Mouse (Mus musculus) liver, embryonic 15.5 days (tissue): Measurements from ENCODE around the gene Lrrc47. TPM values are rescaled to one million over a fixed set of nuclear protein-coding genes. Genes with fewer than 3 reads are reported as not detected.

Experiments used
- ATAC-seq: fragments of 200-750 bp; cut with Nextera tagmentation; 2 replicates; pipeline ENCODE4 v1.8.0; 2017; ENCODE audit warnings: moderate number of reproducible peaks, mild to moderate bottlenecking, moderate library complexity; ENCODE audit not compliant: insufficient read depth
- H3K27ac ChIP-seq: fragments of 300-500 bp; sonication (generic); replicated peaks from 2 replicates; pipeline ENCODE4 v1.5.1; 2015; ENCODE audit warnings: mild to moderate bottlenecking, inconsistent platforms
- H3K27me3 ChIP-seq: fragments of 300-500 bp; sonication (generic); 2 replicates; pipeline ENCODE4 v1.6.1; 2015; ENCODE audit warnings: mild to moderate bottlenecking, inconsistent platforms
- H3K36me3 ChIP-seq: fragments of 300-500 bp; sonication (generic); replicated peaks from 2 replicates; pipeline ENCODE4 v1.6.1; 2015; ENCODE audit warnings: moderate library complexity, mild to moderate bottlenecking, inconsistent platforms
- H3K4me1 ChIP-seq: fragments of 300-500 bp; sonication (generic); replicated peaks from 2 replicates; pipeline ENCODE4 v1.6.1; 2015; ENCODE audit warnings: inconsistent platforms
- H3K4me2 ChIP-seq: fragments of 300-500 bp; sonication (generic); 2 replicates; pipeline ENCODE4 v1.6.1; 2015; ENCODE audit warnings: moderate library complexity, mild to moderate bottlenecking, inconsistent platforms
- H3K4me3 ChIP-seq: fragments of 300-500 bp; sonication (generic); replicated peaks from 2 replicates; pipeline ENCODE4 v1.5.1; 2015; ENCODE audit warnings: mild to moderate bottlenecking, inconsistent platforms
- H3K9ac ChIP-seq: fragments of 300-500 bp; sonication (generic); 2 replicates; pipeline ENCODE4 v1.6.1; 2015; ENCODE audit warnings: moderate library complexity, mild to moderate bottlenecking, inconsistent platforms
- H3K9me3 ChIP-seq: fragments of 300-500 bp; sonication (generic); replicated peaks from 2 replicates; pipeline ENCODE4 v1.6.1; 2016; ENCODE audit warnings: inconsistent platforms
- WGBS: fragments of 180-500 bp; shearing (Covaris S2); methylation state at CpG from one replicate; pipeline ENCODE4 v1.1.7; 2015; ENCODE audit warnings: mixed read lengths; ENCODE audit not compliant: insufficient replicate concordance; 5-methylcytosine and 5-hydroxymethylcytosine counted together
- polyA plus RNA-seq: library from polyadenylated mRNA; unstranded; fragments of >200 nt; fragmentation: Nextera tagmentation; extraction: Ambion mirVana; gene quantifications from 2 replicates; pipeline ENCODE4 v1.2.1, GENCODE M21; 2015

The Lrrc47 gene
- polyA plus RNA-seq, 1 experiment from 2014 or later: 16.8 TPM

DNA sequence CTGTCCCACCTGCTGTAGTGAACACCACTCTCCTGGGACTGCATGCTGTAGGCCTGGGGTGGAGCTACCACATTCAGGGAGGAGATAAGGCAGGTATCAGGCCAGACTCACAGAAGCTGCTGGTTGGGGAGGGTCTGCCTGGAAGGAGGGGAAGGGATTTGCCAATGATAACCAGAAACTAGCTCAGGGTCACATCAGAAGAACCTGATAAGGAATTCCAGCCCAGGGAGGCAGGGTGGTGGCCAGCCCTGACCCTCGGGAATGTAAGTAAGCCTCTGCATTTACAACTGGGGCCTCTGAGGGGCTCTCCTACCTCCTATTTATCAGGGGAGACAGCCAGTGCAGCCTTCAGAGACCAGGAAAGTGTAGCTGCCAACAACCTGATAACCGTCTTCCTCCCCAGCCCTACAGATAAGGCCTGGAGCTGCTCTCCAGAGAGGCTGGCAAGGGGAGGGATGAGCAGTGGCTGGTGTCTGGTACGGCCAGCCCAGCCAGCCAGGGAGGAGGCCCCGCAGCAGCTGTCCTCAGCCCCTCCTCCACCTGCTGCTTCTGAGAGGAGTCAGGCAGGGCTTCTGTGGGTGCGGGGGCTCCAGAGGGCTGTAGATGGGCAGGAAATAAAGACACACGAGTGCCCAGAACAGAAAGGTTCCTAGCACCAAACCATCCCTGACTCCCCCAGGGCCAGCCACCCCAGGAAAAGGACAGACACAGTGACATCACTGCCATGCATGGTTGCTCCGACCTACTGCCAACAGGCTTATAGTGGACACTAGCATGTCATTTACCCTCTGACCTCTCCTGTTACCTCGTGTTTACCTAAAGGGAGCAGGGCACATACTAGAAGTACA is 12.4 kb downstream of the Lrrc47 start:
- H3K4me3 ChIP-seq: peak overlapping the region; percentile 84
- 5% methylated on average over 8 of the region's 8 CpGs for WGBS

DNA sequence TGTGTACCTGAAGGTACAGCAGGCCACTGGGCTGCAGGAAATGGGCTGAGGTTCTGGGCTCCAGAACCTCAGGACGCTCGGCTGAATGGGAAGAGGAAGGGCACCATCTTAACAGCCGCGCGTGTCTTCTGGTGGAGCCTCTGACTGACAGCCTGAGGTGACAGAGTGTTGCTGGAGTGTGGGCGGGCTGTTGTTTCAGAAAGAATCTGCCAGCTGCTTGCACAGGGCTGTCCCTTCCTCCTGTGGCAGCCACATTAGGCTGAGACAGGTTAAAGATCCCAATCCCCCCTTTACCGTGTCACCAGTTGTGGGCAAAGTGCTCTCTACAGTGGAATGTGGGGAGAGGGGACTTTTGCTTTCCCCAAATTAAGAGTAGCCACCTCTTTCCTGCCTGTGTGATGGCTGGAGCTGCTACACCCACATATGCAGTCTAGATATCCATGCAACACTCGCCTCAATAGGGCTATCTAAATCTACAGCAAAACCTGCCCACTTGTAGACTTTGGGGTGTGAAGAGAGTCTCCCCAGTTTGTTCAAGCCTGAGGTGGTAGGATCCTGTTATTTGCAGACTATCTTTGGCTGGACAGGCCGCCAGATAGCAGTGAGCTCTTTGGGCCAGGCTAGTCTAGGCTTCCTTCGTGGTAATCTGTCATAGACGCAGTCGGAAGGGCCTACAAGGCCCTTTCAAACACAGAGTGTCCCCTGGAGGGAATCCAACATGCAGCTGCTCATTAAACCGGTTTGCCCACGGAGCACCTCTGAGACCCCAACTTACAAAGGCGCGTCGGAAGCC is 13.4 kb downstream of the Lrrc47 start:
- Histone ChIP-seq H3K36me3 (peaks cover 37% of the 10 kb centered on the region), H3K9me3 (no peaks in the 10 kb centered on the region), H3K27ac (peak overlapping the region; percentile 94), H3K9ac (peak overlapping the region; percentile 92), H3K27me3 (no peaks in the 10 kb centered on the region), H3K4me2 (peak overlapping the region; percentile 93), H3K4me1 (peaks cover 82% of the 10 kb centered on the region), H3K4me3 (peak overlapping the region; percentile 84)
- ATAC-seq: no peak
- WGBS: 8% methylated on average over 17 of the region's 17 CpGs

More for the DNA sequence above, 12.4 kb downstream of the Lrrc47 start:
- H3K27ac ChIP-seq: peak overlapping the region; percentile 94
- H3K4me1 ChIP-seq: peaks cover 83% of the 10 kb centered on the region
- no peaks in the 10 kb centered on the region for H3K27me3 ChIP-seq
- H3K9me3 ChIP-seq: no peaks in the 10 kb centered on the region
- peak; percentile 85 for ATAC-seq
- peak overlapping the region; percentile 92 for H3K9ac ChIP-seq
- H3K4me2 ChIP-seq: peak overlapping the region; percentile 93
- peaks cover 46% of the 10 kb centered on the region for H3K36me3 ChIP-seq

- H3K27ac ChIP-seq: peak within 1 kb of the TSS; percentile 94
- WGBS: 1% methylated on average over 33 of the region's 33 CpGs
- H3K9me3 ChIP-seq: no peaks in the 10 kb centered on the region
- ATAC-seq: peak; percentile 53
- H3K27me3 ChIP-seq: no peaks in the 10 kb centered on the region
- H3K4me1 ChIP-seq: peaks cover 76% of the 10 kb centered on the region
- peak within 1 kb of the TSS; percentile 84 for H3K4me3 ChIP-seq
- H3K4me2 ChIP-seq: peak within 1 kb of the TSS; percentile 93
- H3K9ac ChIP-seq: peak within 1 kb of the TSS; percentile 92
- peaks cover 27% of the 10 kb centered on the region for H3K36me3 ChIP-seq
These were observed 14.3 kb downstream of the Lrrc47 start, which contains the start of gene Smim1 for GRCm38 (mm10) chr4:154025641-154026440. Smim1 (minus strand) TSS chr4:154026230.

GRCm38 (mm10) chr4:154026441-154026761 is 14.9 kb downstream of the Lrrc47 start:
- H3K36me3 ChIP-seq: peaks cover 22% of the 10 kb centered on the region
- H3K4me1 ChIP-seq: peaks cover 70% of the 10 kb centered on the region
- 13% methylated on average over 2 of the region's 2 CpGs for WGBS
- H3K9ac ChIP-seq: peak overlapping the region; percentile 92
- no peaks in the 10 kb centered on the region for H3K9me3 ChIP-seq
- H3K27ac ChIP-seq: peak overlapping the region; percentile 94
- peak overlapping the region; percentile 93 for H3K4me2 ChIP-seq
- H3K4me3 ChIP-seq: peak overlapping the region; percentile 84
- no peaks in the 10 kb centered on the region for H3K27me3 ChIP-seq
- no peak for ATAC-seq

GRCm38 (mm10) chr4:154028066-154028465 is 16.5 kb downstream of the Lrrc47 start:
- Histone ChIP-seq H3K36me3 (peaks cover 11% of the 10 kb centered on the region), H3K9ac (no peak overlapping the region), H3K27ac (0 out of 2 replicates have a peak overlapping the region, but pooled peaks have one; percentile 94), H3K27me3 (no peaks in the 10 kb centered on the region), H3K9me3 (no peaks in the 10 kb centered on the region), H3K4me3 (peak overlapping the region; percentile 84; the same call in 1 of the 2 replicates), H3K4me2 (peak overlapping the region; percentile 93), H3K4me1 (peaks cover 61% of the 10 kb centered on the region)
- no peak for ATAC-seq
- 84% methylated on average over 7 of the region's 7 CpGs for WGBS

GRCm38 (mm10) chr4:154028646-154029045 is 17.1 kb downstream of the Lrrc47 start:
- no peak for ATAC-seq
- Histone ChIP-seq H3K4me1 (peaks cover 61% of the 10 kb centered on the region), H3K36me3 (0 out of 2 replicates have a peak, but pooled peaks cover 6% of the 10 kb centered on the region), H3K27me3 (no peaks in the 10 kb centered on the region), H3K4me2 (no peak overlapping the region), H3K27ac (no peak overlapping the region), H3K4me3 (no peak overlapping the region), H3K9me3 (no peaks in the 10 kb centered on the region), H3K9ac (no peak overlapping the region)

GRCm38 (mm10) chr4:154037123-154037522 is 25.6 kb downstream of the Lrrc47 start:
- Histone ChIP-seq H3K4me2 (no peak overlapping the region), H3K36me3 (no peaks in the 10 kb centered on the region), H3K9me3 (no peaks in the 10 kb centered on the region), H3K27ac (no peak overlapping the region), H3K4me1 (peaks cover 16% of the 10 kb centered on the region), H3K27me3 (peaks cover 12% of the 10 kb centered on the region; the same call in 1 of the 2 replicates), H3K9ac (no peak overlapping the region), H3K4me3 (no peak overlapping the region)
- WGBS: 32% methylated on average over 3 of the region's 3 CpGs
- ATAC-seq: no peak

DNA sequence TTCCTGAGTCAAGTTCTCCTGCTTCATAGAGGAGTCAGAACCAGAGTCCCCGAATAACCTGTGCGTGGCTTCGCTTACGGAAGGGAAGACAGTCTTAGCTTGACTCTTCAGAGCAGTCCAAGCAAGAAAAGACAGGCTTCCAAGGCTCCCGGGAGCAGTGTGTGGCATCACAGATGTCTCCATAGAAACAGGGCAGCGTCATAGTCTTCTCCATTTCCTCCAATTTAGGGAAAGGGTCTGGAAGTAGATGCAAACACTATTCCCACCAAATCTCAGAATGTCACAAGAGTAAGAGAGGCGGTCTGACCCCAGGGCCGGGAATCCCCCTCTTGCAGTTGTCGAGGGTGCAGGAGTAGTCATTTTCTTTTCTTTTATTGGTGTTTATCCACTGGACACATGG is 31.0 kb downstream of the Lrrc47 start, which contains the start of gene Ccdc27:
Ccdc27 (minus strand) TSS at position 101 of the 400 bp plus-strand sequence.
- no peak for ATAC-seq
- Histone ChIP-seq H3K27me3 (peaks cover 7% of the 10 kb centered on the region; the same call in 1 of the 2 replicates), H3K4me2 (no peak within 1 kb of the TSS), H3K27ac (no peak within 1 kb of the TSS), H3K9ac (no peak within 1 kb of the TSS), H3K4me1 (no peaks in the 10 kb centered on the region), H3K9me3 (no peaks in the 10 kb centered on the region), H3K4me3 (no peak within 1 kb of the TSS), H3K36me3 (no peaks in the 10 kb centered on the region)
- 80% methylated on average over 9 of the region's 9 CpGs for WGBS

- no peak for ATAC-seq
- H3K9ac ChIP-seq: no peak overlapping the region
- WGBS: 53% methylated on average over 5 of the region's 5 CpGs
These were observed 34.3 kb downstream of the Lrrc47 start for GRCm38 (mm10) chr4:154045837-154046236.

GRCm38 (mm10) chr4:154051401-154051800 is 39.9 kb downstream of the Lrrc47 start:
- Histone ChIP-seq H3K9me3 (no peaks in the 10 kb centered on the region), H3K9ac (no peak overlapping the region), H3K4me1 (no peaks in the 10 kb centered on the region), H3K4me3 (no peak overlapping the region), H3K27me3 (peaks cover 20% of the 10 kb centered on the region; the same call in 1 of the 2 replicates), H3K27ac (no peak overlapping the region), H3K36me3 (no peaks in the 10 kb centered on the region), H3K4me2 (no peak overlapping the region)
- no peak for ATAC-seq
- WGBS: 73% methylated on average over 3 of the region's 3 CpGs

More at GRCm38 (mm10) chr4:154045837-154046236, 34.3 kb downstream of the Lrrc47 start:
- Histone ChIP-seq H3K27me3 (peaks cover 7% of the 10 kb centered on the region; the same call in 1 of the 2 replicates), H3K27ac (no peak overlapping the region), H3K4me2 (no peak overlapping the region), H3K4me3 (no peak overlapping the region), H3K4me1 (no peaks in the 10 kb centered on the region), H3K36me3 (no peaks in the 10 kb centered on the region), H3K9me3 (no peaks in the 10 kb centered on the region)
